Mouse (Mus musculus): Measurements from ENCODE around the gene A930033H14Rik. TPM values are rescaled to one million over a fixed set of nuclear protein-coding genes. Genes with fewer than 3 reads are reported as not detected.

A930033H14Rik gene
- polyA plus RNA-seq, 1 experiment from 2014 or later = 1.8 TPM

GRCm38 (mm10) chr10:69252112-69253074 lies 39.5 kb upstream of the A930033H14Rik start:
- Histone ChIP-seq H3K9me3 (ENCODE audit: control insufficient read depth, low read length) (no peaks in the 10 kb centered on the region), H3K4me2 (ENCODE audit: low read length) (no peak overlapping the region), H3K36me3 (ENCODE audit: control insufficient read depth, insufficient read depth, low read length) (0 out of 2 replicates have a peak, but pooled peaks cover 2% of the 10 kb centered on the region), H3K27me3 (replicated peaks; ENCODE audit: control insufficient read depth, insufficient read depth, low read length) (no peaks in the 10 kb centered on the region), H3K4me3 (ENCODE audit: low read length) (no peak overlapping the region), H3K4me1 (ENCODE audit: control insufficient read depth, insufficient read depth, low read depth, low read length) (peaks cover 17% of the 10 kb centered on the region), H3K27ac (ENCODE audit: low read depth, low read length) (no peak overlapping the region), H3K9ac (ENCODE audit: low read depth, low read length) (no peak overlapping the region)
- no peak for ATAC-seq
- WGBS = 93% methylated on average over 17 of the region's 17 CpGs

GRCm38 (mm10) chr10:69251254-69251653 lies 38.4 kb upstream of the A930033H14Rik start:
- Histone ChIP-seq H3K4me1 (ENCODE audit: control insufficient read depth, insufficient read depth, low read depth, low read length) (peaks cover 17% of the 10 kb centered on the region), H3K27me3 (replicated peaks; ENCODE audit: control insufficient read depth, insufficient read depth, low read length) (no peaks in the 10 kb centered on the region), H3K9me3 (ENCODE audit: control insufficient read depth, low read length) (no peaks in the 10 kb centered on the region), H3K4me3 (ENCODE audit: low read length) (no peak overlapping the region), H3K36me3 (ENCODE audit: control insufficient read depth, insufficient read depth, low read length) (0 out of 2 replicates have a peak, but pooled peaks cover 2% of the 10 kb centered on the region), H3K9ac (ENCODE audit: low read depth, low read length) (no peak overlapping the region), H3K27ac (ENCODE audit: low read depth, low read length) (no peak overlapping the region), H3K4me2 (ENCODE audit: low read length) (no peak overlapping the region)
- no peak for ATAC-seq
- 89% methylated on average over 6 of the region's 6 CpGs for WGBS

- H3K36me3 ChIP-seq (ENCODE audit: control insufficient read depth, insufficient read depth, low read length) = 0 out of 2 replicates have a peak, but pooled peaks cover 2% of the 10 kb centered on the region
- ATAC-seq = no peak
- no peaks in the 10 kb centered on the region for H3K9me3 ChIP-seq (ENCODE audit: control insufficient read depth, low read length)
- no peaks in the 10 kb centered on the region for H3K27me3 ChIP-seq (replicated peaks; ENCODE audit: control insufficient read depth, insufficient read depth, low read length)
- no peak overlapping the region for H3K4me3 ChIP-seq (ENCODE audit: low read length)
- H3K27ac ChIP-seq (ENCODE audit: low read depth, low read length) = no peak overlapping the region
- 92% methylated on average over 29 of the region's 29 CpGs for WGBS
- peaks cover 5% of the 10 kb centered on the region for H3K4me1 ChIP-seq (ENCODE audit: control insufficient read depth, insufficient read depth, low read depth, low read length)
- no peak overlapping the region for H3K4me2 ChIP-seq (ENCODE audit: low read length)
- no peak overlapping the region for H3K9ac ChIP-seq (ENCODE audit: low read depth, low read length)
Observed at GRCm38 (mm10) chr10:69248261-69249160, 35.6 kb upstream of the A930033H14Rik start.

GRCm38 (mm10) chr10:69247311-69248033 lies 34.6 kb upstream of the A930033H14Rik start:
- H3K4me1 ChIP-seq (ENCODE audit: control insufficient read depth, insufficient read depth, low read depth, low read length) = no peaks in the 10 kb centered on the region
- no peak overlapping the region for H3K4me3 ChIP-seq (ENCODE audit: low read length)
- WGBS = 94% methylated on average over 7 of the region's 7 CpGs
- no peak overlapping the region for H3K27ac ChIP-seq (ENCODE audit: low read depth, low read length)
- no peaks in the 10 kb centered on the region for H3K9me3 ChIP-seq (ENCODE audit: control insufficient read depth, low read length)
- H3K36me3 ChIP-seq (ENCODE audit: control insufficient read depth, insufficient read depth, low read length) = 0 out of 2 replicates have a peak, but pooled peaks cover 2% of the 10 kb centered on the region
- no peak overlapping the region for H3K9ac ChIP-seq (ENCODE audit: low read depth, low read length)
- H3K27me3 ChIP-seq (replicated peaks; ENCODE audit: control insufficient read depth, insufficient read depth, low read length) = no peaks in the 10 kb centered on the region
- no peak for ATAC-seq
- H3K4me2 ChIP-seq (ENCODE audit: low read length) = no peak overlapping the region

- H3K36me3 ChIP-seq (ENCODE audit: control insufficient read depth, insufficient read depth, low read length) = 0 out of 2 replicates have a peak, but pooled peaks cover 2% of the 10 kb centered on the region
- ATAC-seq = no peak
- no peaks in the 10 kb centered on the region for H3K27me3 ChIP-seq (replicated peaks; ENCODE audit: control insufficient read depth, insufficient read depth, low read length)
- 83% methylated on average over 3 of the region's 3 CpGs for WGBS
- H3K9ac ChIP-seq (ENCODE audit: low read depth, low read length) = no peak overlapping the region
- no peak overlapping the region for H3K4me2 ChIP-seq (ENCODE audit: low read length)
- H3K27ac ChIP-seq (ENCODE audit: low read depth, low read length) = no peak overlapping the region
- no peak overlapping the region for H3K4me3 ChIP-seq (ENCODE audit: low read length)
- no peaks in the 10 kb centered on the region for H3K4me1 ChIP-seq (ENCODE audit: control insufficient read depth, insufficient read depth, low read depth, low read length)
- H3K9me3 ChIP-seq (ENCODE audit: control insufficient read depth, low read length) = no peaks in the 10 kb centered on the region; the same call in 1 of the 2 replicates
Observed at GRCm38 (mm10) chr10:69246762-69247161, 33.9 kb upstream of the A930033H14Rik start.

- Histone ChIP-seq H3K4me3 (ENCODE audit: low read length) (no peak overlapping the region), H3K4me1 (ENCODE audit: control insufficient read depth, insufficient read depth, low read depth, low read length) (no peaks in the 10 kb centered on the region), H3K4me2 (ENCODE audit: low read length) (no peak overlapping the region), H3K27me3 (replicated peaks; ENCODE audit: control insufficient read depth, insufficient read depth, low read length) (no peaks in the 10 kb centered on the region), H3K9ac (ENCODE audit: low read depth, low read length) (no peak overlapping the region), H3K9me3 (ENCODE audit: control insufficient read depth, low read length) (no peaks in the 10 kb centered on the region; the same call in 1 of the 2 replicates), H3K27ac (ENCODE audit: low read depth, low read length) (no peak overlapping the region), H3K36me3 (ENCODE audit: control insufficient read depth, insufficient read depth, low read length) (0 out of 2 replicates have a peak, but pooled peaks cover 2% of the 10 kb centered on the region)
- ATAC-seq = no peak
- WGBS = 78% methylated on average over 10 of the region's 10 CpGs
Observed at GRCm38 (mm10) chr10:69245906-69246668, 33.2 kb upstream of the A930033H14Rik start.

- H3K9me3 ChIP-seq (ENCODE audit: control insufficient read depth, low read length) = no peaks in the 10 kb centered on the region; the same call in 1 of the 2 replicates
- 83% methylated on average over 4 of the region's 4 CpGs for WGBS
- H3K27ac ChIP-seq (ENCODE audit: low read depth, low read length) = no peak overlapping the region
- no peak for ATAC-seq
- no peaks in the 10 kb centered on the region for H3K4me1 ChIP-seq (ENCODE audit: control insufficient read depth, insufficient read depth, low read depth, low read length)
- H3K36me3 ChIP-seq (ENCODE audit: control insufficient read depth, insufficient read depth, low read length) = 0 out of 2 replicates have a peak, but pooled peaks cover 2% of the 10 kb centered on the region
- H3K4me3 ChIP-seq (ENCODE audit: low read length) = no peak overlapping the region
- H3K4me2 ChIP-seq (ENCODE audit: low read length) = no peak overlapping the region
- no peaks in the 10 kb centered on the region for H3K27me3 ChIP-seq (replicated peaks; ENCODE audit: control insufficient read depth, insufficient read depth, low read length)
- H3K9ac ChIP-seq (ENCODE audit: low read depth, low read length) = no peak overlapping the region
Observed at GRCm38 (mm10) chr10:69245151-69245550, 32.3 kb upstream of the A930033H14Rik start.

- Histone ChIP-seq H3K4me1 (ENCODE audit: control insufficient read depth, insufficient read depth, low read depth, low read length) (no peaks in the 10 kb centered on the region), H3K4me3 (ENCODE audit: low read length) (no peak overlapping the region), H3K9me3 (ENCODE audit: control insufficient read depth, low read length) (no peaks in the 10 kb centered on the region; the same call in 1 of the 2 replicates), H3K36me3 (ENCODE audit: control insufficient read depth, insufficient read depth, low read length) (no peaks in the 10 kb centered on the region; the same call in 1 of the 2 replicates), H3K27ac (ENCODE audit: low read depth, low read length) (no peak overlapping the region), H3K27me3 (replicated peaks; ENCODE audit: control insufficient read depth, insufficient read depth, low read length) (no peaks in the 10 kb centered on the region), H3K9ac (ENCODE audit: low read depth, low read length) (no peak overlapping the region), H3K4me2 (ENCODE audit: low read length) (no peak overlapping the region)
- no peak for ATAC-seq
- 80% methylated on average over 2 of the region's 2 CpGs for WGBS
Observed at GRCm38 (mm10) chr10:69240530-69240929, 27.6 kb upstream of the A930033H14Rik start.
